Mouse (Mus musculus) hindbrain, embryonic 10.5 days (tissue): ENCODE data around the gene Fcrl5. TPM values are rescaled to one million over a fixed set of nuclear protein-coding genes. Genes with fewer than 3 reads are reported as not detected.

Experiments
- DNase-seq: peaks from one replicate; pipeline ENCODE4 v3.0.0-alpha.2; 2017; ENCODE audit warnings: low spot score
- H3K27ac ChIP-seq: fragments of 300-500 bp; sonication (generic); 2 replicates; pipeline ENCODE4 v1.5.1; 2016; ENCODE audit warnings: mild to moderate bottlenecking, moderate library complexity
- H3K27me3 ChIP-seq: fragments of 300-500 bp; sonication (generic); 2 replicates; pipeline ENCODE4 v1.6.1; 2016; ENCODE audit warnings: mild to moderate bottlenecking; ENCODE audit not compliant: poor library complexity, insufficient read depth, severe bottlenecking
- H3K36me3 ChIP-seq: fragments of 300-500 bp; sonication (generic); 2 replicates; pipeline ENCODE4 v1.6.1; 2016; ENCODE audit warnings: mild to moderate bottlenecking, moderate library complexity
- H3K4me1 ChIP-seq: fragments of 300-500 bp; sonication (generic); replicated peaks from 2 replicates; pipeline ENCODE4 v1.6.1; 2016; ENCODE audit warnings: mild to moderate bottlenecking
- H3K4me3 ChIP-seq: fragments of 300-500 bp; sonication (generic); 2 replicates; pipeline ENCODE4 v1.5.1; 2016; ENCODE audit warnings: mild to moderate bottlenecking, moderate library complexity
- H3K9me3 ChIP-seq: fragments of 300-500 bp; sonication (generic); 2 replicates; pipeline ENCODE4 v1.6.1; 2016; ENCODE audit warnings: mild to moderate bottlenecking, moderate library complexity
- WGBS: fragments of 180-500 bp; shearing (Covaris S2); methylation state at CpG from one replicate; pipeline ENCODE4 v1.1.7; 2016; 5-methylcytosine and 5-hydroxymethylcytosine counted together
- polyA plus RNA-seq: library from polyadenylated mRNA; unstranded; fragments of >200 nt; fragmentation: Nextera tagmentation; extraction: Ambion mirVana; gene quantifications from 2 replicates; pipeline ENCODE4 v1.2.1, GENCODE M21; 2016

Gene Fcrl5
- polyA plus RNA-seq, 1 experiment from 2014 or later, result not detected

DNA sequence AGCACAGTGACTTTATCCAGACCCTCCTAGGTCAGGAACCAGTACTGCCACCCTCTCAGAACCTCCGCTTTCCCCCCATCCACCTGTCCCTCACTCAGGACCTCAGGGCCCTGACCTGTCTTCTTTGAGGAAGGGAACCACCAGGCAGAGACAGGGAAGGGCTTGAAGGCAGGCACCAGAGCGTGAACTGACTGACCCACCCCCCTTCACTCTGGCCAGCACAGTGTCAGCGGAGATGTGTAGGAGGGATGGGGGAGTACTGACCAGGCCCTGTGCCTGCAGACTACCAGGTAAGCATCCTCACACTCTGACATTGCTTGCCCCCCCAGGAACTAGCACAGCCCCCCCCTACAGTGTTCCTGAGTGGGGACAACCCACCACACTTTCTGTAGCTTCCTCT lies 110.0 kb downstream of the Fcrl5 start:
- Histone ChIP-seq H3K4me1 (peaks cover 64% of the 10 kb centered on the region), H3K4me3 (no peak overlapping the region), H3K36me3 (peaks cover 7% of the 10 kb centered on the region; the same call in 1 of the 2 replicates), H3K27me3 (peaks cover 75% of the 10 kb centered on the region), H3K27ac (0 out of 2 replicates have a peak overlapping the region, but pooled peaks have one; percentile 56), H3K9me3 (no peaks in the 10 kb centered on the region)
- no peak for DNase-seq
- 50% methylated on average over 3 of the region's 3 CpGs for WGBS

DNA sequence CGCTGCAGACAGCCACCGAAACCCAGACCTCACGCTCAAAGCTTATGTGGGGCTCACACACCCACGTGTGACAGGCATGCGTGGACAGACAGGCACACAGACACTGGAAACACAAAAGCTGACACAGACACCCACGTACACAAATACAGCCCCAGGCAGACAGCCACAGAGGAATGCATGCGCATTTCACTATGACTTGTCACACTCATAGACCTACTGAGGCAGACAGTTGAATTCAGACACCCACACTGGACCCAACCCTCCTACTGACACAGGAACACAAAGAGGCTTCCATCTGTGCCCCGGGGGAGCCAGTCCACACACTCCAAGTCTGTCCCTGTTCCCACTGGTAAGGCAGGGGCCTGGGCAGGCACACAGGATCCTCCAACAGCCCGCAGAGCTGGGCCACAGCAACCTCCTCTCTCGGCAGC lies 110.7 kb downstream of the Fcrl5 start:
- no peaks in the 10 kb centered on the region for H3K9me3 ChIP-seq
- peaks cover 60% of the 10 kb centered on the region for H3K4me1 ChIP-seq
- no peaks in the 10 kb centered on the region for H3K36me3 ChIP-seq
- 75% methylated on average over 10 of the region's 10 CpGs for WGBS
- H3K4me3 ChIP-seq, result no peak overlapping the region
- no peak for DNase-seq
- peak overlapping the region; percentile 56; the same call in 1 of the 2 replicates for H3K27ac ChIP-seq
- peaks cover 76% of the 10 kb centered on the region for H3K27me3 ChIP-seq

DNA sequence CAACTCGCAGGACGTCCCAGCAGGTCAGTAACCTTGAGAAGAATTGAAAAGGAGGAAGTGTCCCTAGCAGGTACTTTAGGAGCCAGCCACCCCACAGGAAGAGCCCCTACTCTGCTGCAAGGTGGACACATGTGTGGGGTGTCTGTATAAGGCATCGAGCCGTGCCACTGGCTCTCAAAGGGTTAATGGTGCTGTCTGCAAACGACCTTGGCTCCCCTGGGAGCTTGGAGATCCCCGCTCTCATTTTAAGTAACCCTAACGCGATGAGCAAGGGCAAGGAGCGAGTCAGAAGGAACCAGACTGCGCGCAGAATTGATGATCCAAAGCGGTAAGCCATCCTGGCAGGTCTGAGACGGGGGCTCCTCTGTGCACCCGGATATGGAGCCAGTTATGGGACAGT lies 114.3 kb downstream of the Fcrl5 start:
- H3K4me3 ChIP-seq, result peak overlapping the region; percentile 4; the same call in 1 of the 2 replicates
- 31% methylated on average over 14 of the region's 14 CpGs for WGBS

More for the DNA sequence above, 114.3 kb downstream of the Fcrl5 start:
- H3K9me3 ChIP-seq, result no peaks in the 10 kb centered on the region
- DNase-seq, result no peak
- peaks cover 36% of the 10 kb centered on the region for H3K4me1 ChIP-seq
- H3K27me3 ChIP-seq, result peaks cover 65% of the 10 kb centered on the region
- no peaks in the 10 kb centered on the region for H3K36me3 ChIP-seq
- H3K27ac ChIP-seq, result no peak overlapping the region

Other genes with a start within 250 kb of the Fcrl5 start
- 3.8 and 7.7 TPM in 2 replicates for gene Fcrls, start 172.0 kb upstream of the Fcrl5 start, polyA plus RNA-seq
- 0.07 and 0.21 TPM in 2 replicates for gene Cd5l, start 77.9 kb upstream of the Fcrl5 start, polyA plus RNA-seq
- 0.14 TPM in 1 of 2 replicates, not detected in the other for gene Fcrl1, start 59.4 kb upstream of the Fcrl5 start, polyA plus RNA-seq
- gene Etv3, start 89.6 kb downstream of the Fcrl5 start, polyA plus RNA-seq, result 9.6 and 12.2 TPM in 2 replicates
- 14.9 and 18.7 TPM in 2 replicates for gene Arhgef11, start 181.8 kb downstream of the Fcrl5 start, polyA plus RNA-seq